Mouse (Mus musculus) layer of hippocampus, adult 2 months (tissue): Measurements from ENCODE around the gene Acad11. TPM values are rescaled to one million over a fixed set of nuclear protein-coding genes. Genes with fewer than 3 reads are reported as not detected.
A peak's percentile ranks its signal among the peaks of the same experiment; 100 is the strongest.

ENCODE experiments used
- DNase-seq, 2 experiments: peaks; one replicate each; pipeline ENCODE4 v3.0.0; 2022; ENCODE audit warnings: low spot score in 2 of 2
- H3K27ac ChIP-seq: fragments of 200-600 bp; 2 replicates; pipeline ENCODE4 v1.8.1; 2022
- H3K4me3 ChIP-seq: fragments of 200-600 bp; 2 replicates; pipeline ENCODE4 v1.8.1; 2022; ENCODE audit warnings: mild to moderate bottlenecking
- CTCF ChIP-seq: fragments of 200-600 bp; conservative IDR thresholded peaks from 2 replicates; pipeline ENCODE4 v1.8.1; 2022; ENCODE audit warnings: antibody characterized with exemption, mild to moderate bottlenecking, moderate library complexity
- total RNA-seq, 2 experiments: library from RNA; stranded (reverse); gene quantifications; 2 replicates each; pipeline ENCODE4 v1.2.3; 2021

Gene Acad11
- total RNA-seq, 2 experiments from 2014 or later: 22.4 to 24.8 TPM

DNA sequence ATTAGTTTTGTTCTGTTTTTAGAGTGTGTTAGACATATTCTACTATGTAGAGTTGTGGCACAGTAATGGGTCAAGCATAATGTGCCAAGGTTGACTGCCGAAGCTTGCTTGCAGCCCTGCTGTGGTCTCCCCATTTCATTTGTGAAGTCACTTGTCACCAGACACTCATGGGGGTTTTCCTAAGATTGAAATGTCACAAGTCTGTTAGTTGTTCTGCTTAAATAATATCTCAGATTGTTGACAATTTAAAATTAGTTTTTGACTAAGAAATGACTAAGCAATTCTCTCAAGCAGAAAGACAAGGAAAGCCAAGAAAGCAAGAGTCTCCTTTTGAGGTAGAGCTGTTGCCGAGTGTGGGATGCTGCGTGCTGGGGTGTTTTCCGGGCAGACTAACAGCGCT is 29.8 kb downstream of the Acad11 start:
- no peak for DNase-seq
- Histone ChIP-seq H3K4me3 (no peak overlapping the region), H3K27ac (no peak overlapping the region)
- no peak for TF ChIP-seq CTCF

DNA sequence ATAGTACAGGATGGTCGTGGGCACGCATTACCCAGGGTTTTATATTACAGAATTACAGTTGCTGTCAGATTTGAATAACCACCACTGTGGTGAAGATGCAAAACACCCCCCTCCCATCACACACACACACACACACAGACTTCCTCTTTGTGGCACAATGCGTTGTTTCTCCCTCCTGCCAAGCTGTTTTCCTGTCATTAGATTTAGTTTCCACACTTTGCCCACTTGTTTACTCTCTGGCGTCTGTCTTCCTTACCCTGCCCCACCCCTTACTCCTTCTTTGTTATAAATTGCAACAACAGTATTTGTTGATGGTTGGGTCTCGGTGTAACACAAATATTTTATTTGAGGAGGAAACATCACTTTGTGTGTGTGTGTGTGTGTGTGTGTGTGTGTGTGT is 35.1 kb downstream of the Acad11 start:
- Histone ChIP-seq H3K27ac (no peak overlapping the region), H3K4me3 (no peak overlapping the region)
- TF ChIP-seq CTCF: no peak
- DNase-seq: no peak

DNA sequence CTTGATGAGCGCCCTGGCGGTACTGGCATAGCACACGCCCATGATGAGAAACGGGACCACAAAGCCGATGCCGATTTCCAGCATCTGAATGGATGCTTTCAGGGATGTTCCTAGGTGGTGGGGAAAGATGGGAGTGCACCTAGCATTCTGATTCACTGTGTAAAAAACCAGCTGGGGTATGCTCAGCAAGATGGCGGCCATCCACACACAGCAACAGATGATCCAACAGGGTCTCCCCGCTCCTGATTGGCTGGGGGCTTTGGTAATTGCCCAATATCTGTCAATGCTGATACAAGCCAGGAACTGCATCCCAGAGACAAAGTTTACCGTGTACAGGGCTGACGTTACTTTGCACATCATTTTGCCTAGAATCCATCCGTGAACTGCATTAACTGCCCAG is 35.9 kb downstream of the Acad11 start:
- no peak for TF ChIP-seq CTCF
- H3K4me3 ChIP-seq: no peak overlapping the region
- DNase-seq: no peak
- no peak overlapping the region for H3K27ac ChIP-seq

- DNase-seq: no peak
- no peak overlapping the region for H3K4me3 ChIP-seq
- no peak overlapping the region for H3K27ac ChIP-seq
- no peak for TF ChIP-seq CTCF
Measured at GRCm38 (mm10) chr9:104100822-104101221, 37.6 kb downstream of the Acad11 start.

DNA sequence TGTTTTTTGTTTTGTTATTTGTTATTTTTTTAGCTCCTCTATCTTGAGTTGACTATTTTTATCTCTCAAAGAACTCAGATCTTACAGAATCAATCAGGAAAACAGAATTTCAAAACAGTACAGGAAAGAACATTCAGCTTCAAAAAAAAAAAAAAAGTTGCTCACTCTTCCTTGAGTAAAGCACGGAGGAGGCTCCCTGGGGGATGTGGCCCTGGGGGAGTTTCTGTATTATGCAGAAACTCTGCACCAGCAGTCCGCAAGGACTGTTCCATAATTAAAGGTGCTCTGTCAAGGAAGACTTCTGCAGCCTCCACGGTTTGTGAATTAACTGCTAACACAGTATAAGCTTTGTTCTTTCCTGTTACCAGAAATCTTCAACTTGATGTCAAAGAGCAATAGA is 38.3 kb downstream of the Acad11 start:
- no peak for DNase-seq
- H3K4me3 ChIP-seq: no peak overlapping the region
- no peak for TF ChIP-seq CTCF

GRCm38 (mm10) chr9:104102301-104102700 is 39.1 kb downstream of the Acad11 start:
- Histone ChIP-seq H3K4me3 (no peak overlapping the region), H3K27ac (no peak overlapping the region)
- no peak for TF ChIP-seq CTCF
- no peak for DNase-seq

More for the DNA sequence above, 38.3 kb downstream of the Acad11 start:
- H3K27ac ChIP-seq: no peak overlapping the region

- H3K27ac ChIP-seq: no peak overlapping the region
- DNase-seq: no peak
- TF ChIP-seq CTCF: no peak
- H3K4me3 ChIP-seq: no peak overlapping the region
Measured at GRCm38 (mm10) chr9:104102901-104103300, 39.7 kb downstream of the Acad11 start.

DNA sequence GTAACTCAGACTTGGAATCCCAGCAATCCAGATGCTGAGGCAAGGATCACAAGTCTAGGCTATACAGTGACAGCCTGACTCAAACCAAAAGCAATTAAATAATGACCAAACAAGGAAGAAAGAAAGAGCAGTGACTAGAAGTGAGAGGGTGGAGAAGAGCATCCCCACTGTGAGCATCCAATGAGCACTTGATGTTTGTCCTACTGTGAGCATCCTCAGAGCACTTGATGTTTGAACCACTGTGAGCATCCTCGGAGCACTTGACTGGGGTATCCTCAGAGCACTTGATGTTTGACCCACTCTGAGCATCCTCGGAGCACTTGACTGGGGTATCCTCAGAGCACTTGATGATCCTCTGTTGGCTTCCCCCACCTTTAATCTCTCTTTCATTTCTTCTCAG is 41.8 kb downstream of the Acad11 start:
- no peak for DNase-seq
- no peak overlapping the region for H3K4me3 ChIP-seq
- H3K27ac ChIP-seq: no peak overlapping the region
- no peak for TF ChIP-seq CTCF

DNA sequence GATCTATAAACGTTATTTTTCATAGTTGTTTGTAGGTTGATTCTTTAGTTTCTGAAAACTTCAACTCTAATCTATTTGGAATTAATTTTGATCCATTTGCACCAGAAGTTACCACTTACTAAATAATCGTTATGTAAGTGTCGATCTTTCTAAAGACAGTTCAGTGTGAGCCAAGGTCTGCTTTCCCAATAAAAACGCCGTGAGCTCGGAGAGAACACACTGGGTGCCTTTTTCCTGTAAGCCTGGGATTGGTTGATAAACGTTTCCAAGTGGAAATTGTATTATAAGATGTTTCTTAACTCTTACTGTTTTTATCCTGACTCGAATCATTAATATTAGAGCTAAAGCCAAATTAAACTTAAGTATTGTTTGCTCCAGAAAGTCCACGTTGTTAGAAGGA is 43.8 kb downstream of the Acad11 start:
- no peak for TF ChIP-seq CTCF
- Histone ChIP-seq H3K27ac (no peak overlapping the region), H3K4me3 (no peak overlapping the region)
- DNase-seq: no peak

DNA sequence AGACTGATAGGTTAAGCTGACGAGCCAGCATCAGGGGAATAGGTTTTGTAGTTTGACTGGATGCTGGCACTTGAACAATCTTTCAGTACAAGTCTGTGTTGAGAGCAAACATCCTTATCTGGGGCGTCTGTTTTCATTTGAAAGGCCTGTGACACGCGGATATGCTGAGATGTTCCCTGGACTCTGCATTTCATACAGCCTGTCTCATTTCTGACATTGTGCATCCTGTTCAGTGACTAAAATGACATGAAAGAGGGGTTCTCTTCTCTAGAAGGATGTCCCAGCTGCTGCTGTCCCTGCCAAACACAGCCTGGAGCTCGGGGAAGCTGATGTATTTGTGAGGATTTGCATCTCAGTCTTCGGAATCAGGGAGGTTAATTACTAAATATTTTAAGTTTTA is 44.3 kb downstream of the Acad11 start:
- TF ChIP-seq CTCF: no peak
- DNase-seq: no peak
- Histone ChIP-seq H3K4me3 (no peak overlapping the region), H3K27ac (no peak overlapping the region)

- no peak for DNase-seq
- TF ChIP-seq CTCF: no peak
- Histone ChIP-seq H3K4me3 (no peak overlapping the region), H3K27ac (no peak overlapping the region)
Measured at GRCm38 (mm10) chr9:104108571-104109143, 45.5 kb downstream of the Acad11 start.

GRCm38 (mm10) chr9:104109151-104109550 is 46.0 kb downstream of the Acad11 start:
- Histone ChIP-seq H3K4me3 (no peak overlapping the region), H3K27ac (no peak overlapping the region)
- no peak for TF ChIP-seq CTCF
- no peak for DNase-seq

DNA sequence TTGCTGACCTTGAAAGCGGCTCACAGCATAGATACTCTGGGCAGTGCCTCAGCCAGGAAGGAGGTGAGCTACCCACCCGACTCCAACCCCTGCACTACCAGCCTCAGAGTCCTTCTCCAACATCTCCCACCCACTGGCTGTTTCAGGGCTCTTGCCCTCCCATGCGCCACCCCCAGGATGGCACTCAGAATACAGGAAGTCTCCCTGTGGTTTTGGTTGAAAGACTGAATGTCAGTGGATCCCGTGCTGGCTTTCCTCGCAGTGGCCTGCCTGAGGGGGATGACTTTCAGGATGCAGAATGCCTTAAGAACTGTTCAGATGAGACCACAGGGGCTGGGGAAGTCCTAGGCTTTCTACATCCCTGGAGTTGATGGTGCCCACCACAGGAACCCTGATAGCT is 59.9 kb downstream of the Acad11 start:
- no peak for TF ChIP-seq CTCF
- peak overlapping the region; percentile 62; the same call in 1 of the 2 replicates for H3K27ac ChIP-seq
- no peak overlapping the region for H3K4me3 ChIP-seq
- no peak for DNase-seq

DNA sequence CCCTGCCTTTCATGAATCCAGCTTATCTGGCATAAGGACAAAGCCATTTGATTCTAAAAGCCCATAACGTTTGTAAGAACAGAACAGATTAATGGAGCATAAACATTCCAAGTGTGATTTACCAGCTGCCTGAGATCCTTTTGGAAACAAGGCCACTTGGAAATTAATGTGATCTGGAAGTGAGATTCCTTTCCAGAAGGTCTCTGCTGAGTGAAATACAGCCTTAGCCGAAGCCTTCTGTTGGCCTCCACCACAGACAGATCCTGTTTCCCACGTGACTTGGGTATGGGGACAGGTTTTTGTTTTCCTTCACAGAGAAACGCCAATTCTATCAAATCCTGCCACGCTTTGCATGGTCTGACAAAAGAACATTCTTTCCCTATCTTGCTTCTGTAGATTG is 60.4 kb downstream of the Acad11 start:
- peak overlapping the region; percentile 62; the same call in 1 of the 2 replicates for H3K27ac ChIP-seq
- DNase-seq: peak; percentile 23 to 25
- no peak overlapping the region for H3K4me3 ChIP-seq
- TF ChIP-seq CTCF: no peak

GRCm38 (mm10) chr9:104126833-104127232 is 63.7 kb downstream of the Acad11 start, which contains the start of gene Ackr4:
TSS of gene Ackr4 (minus strand) at chr9:104126933.
- no peak within 1 kb of the TSS for H3K4me3 ChIP-seq
- no peak for DNase-seq
- TF ChIP-seq CTCF: no peak
- peak within 1 kb of the TSS; percentile 83 for H3K27ac ChIP-seq
